Mouse (Mus musculus) thymus, adult 2 months (tissue): ENCODE measurements at regions not wholly inside any gene's neighbourhood (a gene's known extent, or its start where the extent isn't known, plus 50 kb on each side); places are given as distances from the start of the nearest gene placed in this dataset.

Experiments used
- CTCF ChIP-seq: fragments of 200-500 bp; IDR thresholded peaks from 2 replicates; pipeline ENCODE4 v1.5.1; 2012; ENCODE audit warnings: mild to moderate bottlenecking, control low read depth, low read length, moderate library complexity, borderline replicate concordance; ENCODE audit not compliant: control insufficient read depth, poor library complexity, insufficient read depth; ENCODE audit errors: extremely low read depth
- POLR2A ChIP-seq: fragments of 200-500 bp; IDR thresholded peaks from 2 replicates; pipeline ENCODE4 v1.6.1; 2012; ENCODE audit warnings: mild to moderate bottlenecking, low read length, control low read depth, moderate library complexity; ENCODE audit not compliant: control insufficient read depth, poor library complexity, insufficient read depth; ENCODE audit errors: extremely low read depth

GRCm38 (mm10) chr7:73208817-73209602, 166.3 kb upstream of the Rgma start:
- TF ChIP-seq POLR2A = no peak
- TF ChIP-seq CTCF = no peak
